Mouse (Mus musculus): Measurements from ENCODE around the gene Nup93. TPM values are rescaled to one million over a fixed set of nuclear protein-coding genes. Genes with fewer than 3 reads are reported as not detected.
"Not testable (repeated sequence)": the region's sequence is repeated elsewhere in the genome, so short reads cannot be mapped to it uniquely, and the experiment has no call there.

The Nup93 gene
- 39.4 and 41.7 TPM in 2 replicates for polyA plus RNA-seq (2015; fragmentation: Nextera tagmentation; extraction: Ambion mirVana)

- H3K4me1 ChIP-seq (replicated peaks), result peaks cover 39% of the 10 kb centered on the region
- no peaks in the 10 kb centered on the region for H3K9me3 ChIP-seq (replicated peaks)
- peak within 1 kb of the TSS; percentile 79 for H3K4me3 ChIP-seq (replicated peaks)
- peak; percentile 92 for ATAC-seq (ENCODE audit: insufficient read depth)
- peak within 1 kb of the TSS; percentile 93 for H3K4me2 ChIP-seq
- peak within 1 kb of the TSS; percentile 80 for H3K27ac ChIP-seq (replicated peaks)
- H3K36me3 ChIP-seq (replicated peaks), result no peaks in the 10 kb centered on the region
- H3K9ac ChIP-seq, result peak within 1 kb of the TSS; percentile 76
- WGBS (ENCODE audit: insufficient replicate concordance), result under 1% methylated on average over 68 of the region's 68 CpGs
- H3K27me3 ChIP-seq, result peaks cover 11% of the 10 kb centered on the region
These were observed at the start of gene Nup93 for GRCm38 (mm10) chr8:94214252-94215173. TSS of gene Nup93 (plus strand) at chr8:94214564.

GRCm38 (mm10) chr8:94165772-94166171 is 48.6 kb upstream of the Nup93 start:
- H3K4me2 ChIP-seq; H3K4me3 ChIP-seq (replicated peaks); H3K9me3 ChIP-seq (replicated peaks); ATAC-seq (ENCODE audit: insufficient read depth); H3K27ac ChIP-seq (replicated peaks); H3K36me3 ChIP-seq (replicated peaks); H3K9ac ChIP-seq: not testable (repeated sequence)
- Histone ChIP-seq H3K27me3 (peaks cover 17% of the 10 kb centered on the region), H3K4me1 (replicated peaks) (peaks cover 34% of the 10 kb centered on the region)
- 51% methylated on average over 8 of the region's 8 CpGs for WGBS (ENCODE audit: insufficient replicate concordance)

GRCm38 (mm10) chr8:94167244-94167643 is 47.1 kb upstream of the Nup93 start:
- Histone ChIP-seq H3K4me3 (replicated peaks) (no peak overlapping the region), H3K9ac (no peak overlapping the region), H3K27ac (replicated peaks) (no peak overlapping the region), H3K4me2 (peak overlapping the region; percentile 42), H3K36me3 (replicated peaks) (no peaks in the 10 kb centered on the region), H3K4me1 (replicated peaks) (peaks cover 48% of the 10 kb centered on the region), H3K27me3 (peaks cover 20% of the 10 kb centered on the region), H3K9me3 (replicated peaks) (no peaks in the 10 kb centered on the region)
- ATAC-seq (ENCODE audit: insufficient read depth), result no peak
- 6% methylated on average over 6 of the region's 6 CpGs for WGBS (ENCODE audit: insufficient replicate concordance)

- H3K4me1 ChIP-seq (replicated peaks), result peaks cover 55% of the 10 kb centered on the region
- 44% methylated on average over 5 of the region's 5 CpGs for WGBS (ENCODE audit: insufficient replicate concordance)
- H3K4me3 ChIP-seq (replicated peaks), result peak overlapping the region; percentile 71
- H3K36me3 ChIP-seq (replicated peaks), result no peaks in the 10 kb centered on the region
- H3K4me2 ChIP-seq, result peak overlapping the region; percentile 88
- no peaks in the 10 kb centered on the region for H3K9me3 ChIP-seq (replicated peaks)
- peak overlapping the region; percentile 99 for H3K27ac ChIP-seq (replicated peaks)
- ATAC-seq (ENCODE audit: insufficient read depth), result peak; percentile 49
- H3K9ac ChIP-seq, result peak overlapping the region; percentile 54
- H3K27me3 ChIP-seq, result 0 out of 2 replicates have a peak, but pooled peaks cover 7% of the 10 kb centered on the region
These were observed 44.8 kb upstream of the Nup93 start for GRCm38 (mm10) chr8:94169547-94169946.

GRCm38 (mm10) chr8:94171321-94171755 is 43.0 kb upstream of the Nup93 start:
- 41% methylated on average over 10 of the region's 10 CpGs for WGBS (ENCODE audit: insufficient replicate concordance)
- H3K4me3 ChIP-seq (replicated peaks), result peak overlapping the region; percentile 71
- ATAC-seq (ENCODE audit: insufficient read depth), result no peak
- H3K4me2 ChIP-seq, result peak overlapping the region; percentile 88
- H3K4me1 ChIP-seq (replicated peaks), result peaks cover 71% of the 10 kb centered on the region
- peak overlapping the region; percentile 99 for H3K27ac ChIP-seq (replicated peaks)
- H3K9ac ChIP-seq, result peak overlapping the region; percentile 79
- 0 out of 2 replicates have a peak, but pooled peaks cover 7% of the 10 kb centered on the region for H3K27me3 ChIP-seq
- no peaks in the 10 kb centered on the region for H3K9me3 ChIP-seq (replicated peaks)
- no peaks in the 10 kb centered on the region for H3K36me3 ChIP-seq (replicated peaks)

GRCm38 (mm10) chr8:94172075-94172808 is 42.1 kb upstream of the Nup93 start, which contains the start of gene Mt2:
TSS of gene Mt2 (plus strand) at chr8:94172664.
- Histone ChIP-seq H3K4me1 (replicated peaks) (peaks cover 77% of the 10 kb centered on the region), H3K4me3 (replicated peaks) (peak within 1 kb of the TSS; percentile 71), H3K27ac (replicated peaks) (peak within 1 kb of the TSS; percentile 99), H3K9me3 (replicated peaks) (no peaks in the 10 kb centered on the region), H3K27me3 (0 out of 2 replicates have a peak, but pooled peaks cover 7% of the 10 kb centered on the region), H3K9ac (peak within 1 kb of the TSS; percentile 89), H3K4me2 (peak within 1 kb of the TSS; percentile 88), H3K36me3 (replicated peaks) (no peaks in the 10 kb centered on the region)
- peak; percentile 89 for ATAC-seq (ENCODE audit: insufficient read depth)
- WGBS (ENCODE audit: insufficient replicate concordance), result under 1% methylated on average over 56 of the region's 56 CpGs

GRCm38 (mm10) chr8:94172809-94173732 is 41.3 kb upstream of the Nup93 start:
- under 1% methylated on average over 39 of the region's 39 CpGs for WGBS (ENCODE audit: insufficient replicate concordance)
- Histone ChIP-seq H3K4me3 (replicated peaks) (peak overlapping the region; percentile 71), H3K9me3 (replicated peaks) (no peaks in the 10 kb centered on the region), H3K27me3 (0 out of 2 replicates have a peak, but pooled peaks cover 7% of the 10 kb centered on the region), H3K36me3 (replicated peaks) (no peaks in the 10 kb centered on the region), H3K27ac (replicated peaks) (peak overlapping the region; percentile 99), H3K4me2 (peak overlapping the region; percentile 88), H3K9ac (peak overlapping the region; percentile 89), H3K4me1 (replicated peaks) (peaks cover 78% of the 10 kb centered on the region)
- peak; percentile 21; the same call in 1 of the 2 replicates for ATAC-seq (ENCODE audit: insufficient read depth)

GRCm38 (mm10) chr8:94173848-94174403 is 40.4 kb upstream of the Nup93 start:
- Histone ChIP-seq H3K27me3 (0 out of 2 replicates have a peak, but pooled peaks cover 7% of the 10 kb centered on the region), H3K9me3 (replicated peaks) (no peaks in the 10 kb centered on the region), H3K27ac (replicated peaks) (peak overlapping the region; percentile 99), H3K4me2 (peak overlapping the region; percentile 88), H3K4me3 (replicated peaks) (peak overlapping the region; percentile 71), H3K4me1 (replicated peaks) (peaks cover 78% of the 10 kb centered on the region), H3K9ac (peak overlapping the region; percentile 89), H3K36me3 (replicated peaks) (no peaks in the 10 kb centered on the region)
- ATAC-seq (ENCODE audit: insufficient read depth), result no peak
- 34% methylated on average over 11 of the region's 11 CpGs for WGBS (ENCODE audit: insufficient replicate concordance)

GRCm38 (mm10) chr8:94174619-94175213 is 39.6 kb upstream of the Nup93 start:
- peak overlapping the region; percentile 88 for H3K4me2 ChIP-seq
- peaks cover 2% of the 10 kb centered on the region; the same call in 1 of the 2 replicates for H3K36me3 ChIP-seq (replicated peaks)
- no peak for ATAC-seq (ENCODE audit: insufficient read depth)
- peaks cover 70% of the 10 kb centered on the region for H3K4me1 ChIP-seq (replicated peaks)
- H3K9ac ChIP-seq, result peak overlapping the region; percentile 89
- H3K27ac ChIP-seq (replicated peaks), result peak overlapping the region; percentile 99
- WGBS (ENCODE audit: insufficient replicate concordance), result 35% methylated on average over 7 of the region's 7 CpGs
- peak overlapping the region; percentile 71 for H3K4me3 ChIP-seq (replicated peaks)
- H3K27me3 ChIP-seq, result 0 out of 2 replicates have a peak, but pooled peaks cover 7% of the 10 kb centered on the region
- H3K9me3 ChIP-seq (replicated peaks), result no peaks in the 10 kb centered on the region
